Mouse (Mus musculus) spleen, adult 2 months (tissue): Measurements from ENCODE around the gene Rb1.

Source experiments
- CTCF ChIP-seq: fragments of 200-500 bp; IDR thresholded peaks from 2 replicates; pipeline ENCODE4 v1.5.1; 2011; ENCODE audit warnings: mild to moderate bottlenecking, inconsistent platforms; ENCODE audit not compliant: insufficient read depth, insufficient read length, insufficient replicate concordance; ENCODE audit errors: extremely low read depth
- POLR2A ChIP-seq: fragments of 200-500 bp; IDR thresholded peaks from 2 replicates; pipeline ENCODE4 v1.6.1; 2011; ENCODE audit warnings: low read depth, low read length, inconsistent platforms

GRCm38 (mm10) chr14:73312909-73313308, 12.7 kb downstream of the Rb1 start:
- TF ChIP-seq POLR2A, result no peak
- TF ChIP-seq CTCF, result no peak
